Mouse (Mus musculus) liver, postnatal 0 days (tissue): ENCODE measurements around the gene Uso1.

Experiments
- CTCF ChIP-seq: sonication (generic); IDR thresholded peaks from 2 replicates; pipeline ENCODE4 v1.5.1; 2016; ENCODE audit warnings: antibody characterized with exemption, low read depth
- EP300 ChIP-seq: IDR thresholded peaks from 2 replicates; pipeline ENCODE4 v1.6.1; 2016; ENCODE audit warnings: antibody characterized with exemption, low read depth, mild to moderate bottlenecking

DNA sequence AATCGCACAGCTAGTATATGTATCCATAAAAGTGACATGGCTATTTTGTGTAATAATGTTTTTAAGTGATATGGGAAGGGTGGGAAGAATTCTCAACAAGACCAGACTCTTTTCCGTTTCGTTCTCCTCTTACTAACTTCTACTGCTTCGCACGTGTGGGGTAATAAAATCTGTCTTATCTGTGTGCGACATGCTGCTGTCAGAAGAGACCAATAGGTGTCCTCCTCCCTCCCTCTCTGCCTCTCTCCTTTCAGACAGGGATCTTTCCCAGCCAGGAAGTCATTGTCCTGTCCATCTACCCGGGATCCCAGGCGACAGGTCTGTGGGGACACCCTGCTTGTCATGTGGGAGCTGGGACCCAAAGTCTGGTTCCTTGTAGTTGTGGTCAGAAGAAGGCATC, 72.5 kb downstream of the Uso1 start:
- no peak for TF ChIP-seq CTCF
- no peak for TF ChIP-seq EP300
